Mouse (Mus musculus) adrenal gland, adult 8-10 months (tissue): Measurements from ENCODE around the gene Cypt2. TPM values are rescaled to one million over a fixed set of nuclear protein-coding genes. Genes with fewer than 3 reads are reported as not detected.
"Not testable (repeated sequence)": the region's sequence is repeated elsewhere in the genome, so short reads cannot be mapped to it uniquely, and the experiment has no call there.

ENCODE experiments used
- DNase-seq: peaks from one replicate; pipeline ENCODE4 v3.0.0; 2022
- total RNA-seq, 4 experiments: library from RNA; stranded (reverse); gene quantifications; 2 replicates each; pipeline ENCODE4 v1.2.4; 2022

The Cypt2 gene
- not detected for total RNA-seq

GRCm38 (mm10) chrX:105499472-105499871, at the start of gene Cypt2:
Gene Cypt2, plus strand, starts transcription at chrX:105499772.
- DNase-seq = not testable (repeated sequence)

GRCm38 (mm10) chrX:105546234-105546633, 46.7 kb downstream of the Cypt2 start:
- no peak for DNase-seq
